ENCODE assay signal across 8 mouse cellular contexts in genomic region chr2:158339948-158340564, GRCm38 (mm10). TPM values are rescaled to one million over a fixed set of nuclear protein-coding genes. Genes with fewer than 3 reads are reported as not detected.
DNase-seq lines count a peak whose midpoint lies in the region; ATAC-seq and TF ChIP-seq lines count a peak whose summit lies in the region.

No protein-coding gene starts in this region.

- DNase-seq in left cerebral cortex, adult 18-20 months (ENCODE audit: low spot score in 2 of 2): peak; percentile 67 to 70
- DNase-seq in left cerebral cortex, adult 11 months (ENCODE audit: low spot score): no peak
- peak; percentile 74 for DNase-seq in NIH3T3 (ENCODE audit: low read depth)
- DNase-seq in embryo, embryonic 10 days (ENCODE audit: low spot score): peak; percentile 63
- peak; percentile 76 for DNase-seq in heart, postnatal 4 days
- peak; percentile 29 for DNase-seq in liver, adult 2 months (ENCODE audit: extremely low read depth, low read depth, low spot score)

- H3K27me3 ChIP-seq in liver, adult 2 months (ENCODE audit: control insufficient read depth, insufficient read depth, low read length): no peaks in the 10 kb centered on the region
- H3K27me3 ChIP-seq in neural tube, embryonic 13.5 days: no peaks in the 10 kb centered on the region

- no peaks in the 10 kb centered on the region for H3K36me3 ChIP-seq in liver, adult 2 months (ENCODE audit: control insufficient read depth, insufficient read depth, low read length)
- H3K36me3 ChIP-seq in neural tube, embryonic 13.5 days: no peaks in the 10 kb centered on the region

- no peak for TF ChIP-seq POLR2A in liver, adult 2 months (IDR thresholded peaks at IDR 0.05; ENCODE audit: extremely low read depth, insufficient read depth, low read length)

- TF ChIP-seq CTCF in liver, adult 2 months (IDR thresholded peaks at IDR 0.05; ENCODE audit: low read depth, low read length): peak; percentile 93

- 0 out of 2 replicates have a peak, but pooled peaks have one; percentile 33 for ATAC-seq in neural tube, embryonic 13.5 days (ENCODE audit: low read depth)
- no peak for ATAC-seq in erythroid progenitor cell, adult 5-6 weeks (replicated peaks; ENCODE audit: low FRiP score, poor library complexity, severe bottlenecking)

- H3K4me3 ChIP-seq in liver, adult 2 months (ENCODE audit: insufficient read depth, low read depth, low read length): no peak overlapping the region
- H3K4me3 ChIP-seq in neural tube, embryonic 13.5 days: no peak overlapping the region

- H3K4me2 ChIP-seq in neural tube, embryonic 13.5 days: no peak overlapping the region

- H3K27ac ChIP-seq in liver, adult 2 months (replicated peaks; ENCODE audit: insufficient read depth, low read depth, low read length): no peak overlapping the region
- peak overlapping the region; percentile 54 for H3K27ac ChIP-seq in neural tube, embryonic 13.5 days (replicated peaks)

- no peaks in the 10 kb centered on the region for H3K9me3 ChIP-seq in neural tube, embryonic 13.5 days

- 37% methylated on average over 11 of the region's 11 CpGs for WGBS in liver, adult 2 months
- 38% methylated on average over 11 of the region's 11 CpGs for WGBS in neural tube, embryonic 13.5 days

- H3K79me2 ChIP-seq in liver, adult 2 months (ENCODE audit: control insufficient read depth, insufficient read depth, low read length): no peaks in the 10 kb centered on the region

- peaks cover 6% of the 10 kb centered on the region for H3K4me1 ChIP-seq in liver, adult 2 months (ENCODE audit: control insufficient read depth, insufficient read depth, low read length)
- peaks cover 32% of the 10 kb centered on the region for H3K4me1 ChIP-seq in neural tube, embryonic 13.5 days (replicated peaks)

- H3K9ac ChIP-seq in liver, adult 2 months (ENCODE audit: low read depth, low read length): no peak overlapping the region
- H3K9ac ChIP-seq in neural tube, embryonic 13.5 days: no peak overlapping the region

RNA-seq across cellular contexts. Expression of gene Lbp, which starts 33.8 kb away (rescaled TPM):
- total RNA-seq in left cerebral cortex, adult 18-20 months (2021): 1 to 10 TPM; 1.3 to 1.5 TPM
- 1 to 10 TPM; 6.3 to 6.6 TPM for total RNA-seq in heart, postnatal 4 days (2021)
- total RNA-seq in liver, adult 2 months (2014; rRNA removed): 66.8 and 85.7 TPM in 2 replicates
- 164 and 230 TPM in 2 replicates for polyA plus RNA-seq in liver, adult 2 months (2012; rRNA removed)
- 5.2 and 5.3 TPM in 2 replicates for polyA plus RNA-seq in neural tube, embryonic 13.5 days (2015; fragmentation: Nextera tagmentation; extraction: Ambion mirVana)
- 7.1 and 9.0 TPM in 2 replicates for total RNA-seq in erythroid progenitor cell, adult 5-6 weeks (2015; ENCODE audit: low replicate concordance)
- 6.4 and 40.7 TPM in 2 replicates for total RNA-seq in erythroid progenitor cell, adult 5-6 weeks (2017; ENCODE audit: low replicate concordance)

RNA-seq across cellular contexts. Expression of gene Snhg11, which starts 35.4 kb away (rescaled TPM):
- 100 to 1,000 TPM; 627 to 661 TPM for total RNA-seq in left cerebral cortex, adult 18-20 months (2021)
- under 1 TPM; 0.05 to 0.52 TPM for total RNA-seq in heart, postnatal 4 days (2021)
- 0.74 and 0.92 TPM in 2 replicates for total RNA-seq in liver, adult 2 months (2014; rRNA removed)
- polyA plus RNA-seq in liver, adult 2 months (2012; rRNA removed): 2.2 and 3.5 TPM in 2 replicates
- 532 and 687 TPM in 2 replicates for polyA plus RNA-seq in neural tube, embryonic 13.5 days (2015; fragmentation: Nextera tagmentation; extraction: Ambion mirVana)
- total RNA-seq in erythroid progenitor cell, adult 5-6 weeks (2015; ENCODE audit: low replicate concordance): not detected in 2 replicates
- not detected in 2 replicates for total RNA-seq in erythroid progenitor cell, adult 5-6 weeks (2017; ENCODE audit: low replicate concordance)

Comparison
In these comparisons a context has a peak if more than half of its experiments do, and no peak if none do; other contexts are left out.
1. RNA of gene Snhg11, which starts 35.4 kb away (total RNA-seq): 627 to 661 TPM in left cerebral cortex, adult 18-20 months; 0.74 to 0.92 TPM in liver, adult 2 months, 0.05 to 0.52 TPM in heart, postnatal 4 days and not detected in erythroid progenitor cell, adult 5-6 weeks; every median in the first group is over 100 times any median in the second.